Mouse (Mus musculus) CD8-positive naive resting alpha-beta T cell, adult 57 days (primary cell): ENCODE data around the gene Vmn2r63. TPM values are rescaled to one million over a fixed set of nuclear protein-coding genes. Genes with fewer than 3 reads are reported as not detected.

Experiments
- total RNA-seq: library from RNA; stranded (reverse); gene quantifications from one replicate; pipeline ENCODE4 v1.2.4, GENCODE M21; 2023

Vmn2r63 gene
- total RNA-seq = not detected

DNA sequence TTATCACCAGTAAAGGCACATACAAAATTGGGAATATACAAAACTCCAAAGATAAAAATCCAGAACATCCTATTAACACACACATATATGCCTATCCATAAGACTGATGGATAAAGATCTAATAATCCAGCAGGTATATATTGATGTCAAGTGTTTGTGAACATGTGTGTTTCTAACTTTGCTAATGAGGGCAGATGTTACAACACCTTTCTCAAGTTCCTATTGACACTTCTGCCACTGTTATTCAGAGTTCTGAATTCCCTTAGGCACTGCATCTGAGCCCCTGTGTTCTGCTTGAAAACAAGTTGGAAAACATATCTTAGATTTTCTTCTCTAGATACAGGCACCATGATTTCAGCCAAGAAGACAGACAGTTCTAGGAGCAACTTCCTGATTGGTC, at the start of gene Vmn2r63:
TSS of gene Vmn2r63 (minus strand) at position 101 of the 400 bp plus-strand sequence.

DNA sequence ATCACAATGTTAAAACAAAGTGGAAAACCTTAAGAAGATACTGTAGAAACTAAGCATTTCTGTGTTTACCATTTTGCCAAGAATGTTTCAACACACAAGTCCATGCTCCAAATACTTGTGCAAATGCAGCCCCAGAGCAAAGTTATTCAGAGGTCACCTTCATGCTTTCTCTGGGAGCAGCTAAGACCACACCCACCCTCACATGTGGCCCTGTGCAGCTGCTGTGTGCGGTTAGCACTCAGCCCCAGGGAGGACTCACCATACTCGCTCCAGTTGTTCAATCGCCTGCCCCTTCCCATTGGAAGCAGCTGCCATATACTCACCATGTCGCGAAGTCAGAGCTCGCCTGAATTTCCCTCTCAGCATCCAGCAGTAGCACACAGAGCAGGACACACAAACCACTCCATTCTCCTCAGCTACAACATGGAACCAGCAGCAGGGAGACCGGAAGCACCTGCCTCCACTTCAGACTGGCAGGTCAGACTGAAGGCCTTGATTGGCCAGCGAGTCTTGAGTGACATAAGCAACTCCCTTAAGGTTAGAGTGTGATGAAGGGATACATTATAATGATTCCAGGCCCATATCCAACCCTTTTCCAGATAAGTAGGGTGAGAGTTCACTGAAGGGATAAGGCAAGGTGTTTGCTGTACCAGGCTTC, 66.7 kb downstream of the Vmn2r63 start, which contains the start of gene Gm2381:
TSS of gene Gm2381 (minus strand) at position 434 of the 658 bp plus-strand sequence.

Other genes with a start within 250 kb of the Vmn2r63 start
- gene Zfp975, start 241.1 kb downstream of the Vmn2r63 start, total RNA-seq = 1.6 TPM
- gene Gm17067, start 206.8 kb downstream of the Vmn2r63 start, total RNA-seq = not detected
- not detected for gene Vmn2r62, start 140.3 kb downstream of the Vmn2r63 start, total RNA-seq
- gene Gm2381, start 66.6 kb downstream of the Vmn2r63 start, total RNA-seq = not detected
- not detected for gene Gm9268, start 84.9 kb upstream of the Vmn2r63 start, total RNA-seq
- gene Zfp936, start 180.4 kb upstream of the Vmn2r63 start, total RNA-seq = not detected